Mouse (Mus musculus) brain, embryonic 14.5 days (tissue): ENCODE measurements around the gene Dapk3. TPM values are rescaled to one million over a fixed set of nuclear protein-coding genes. Genes with fewer than 3 reads are reported as not detected.
"Not testable (repeated sequence)": the region's sequence is repeated elsewhere in the genome, so short reads cannot be mapped to it uniquely, and the experiment has no call there.

Experiments used
- DNase-seq: peaks from one replicate; pipeline ENCODE4 v3.0.0-alpha.2; 2011; ENCODE audit warnings: low read depth
- CTCF ChIP-seq: fragments of 200-500 bp; IDR thresholded peaks from 2 replicates; pipeline ENCODE4 v1.5.1; 2012; ENCODE audit warnings: inconsistent platforms, mild to moderate bottlenecking, moderate library complexity, borderline replicate concordance; ENCODE audit not compliant: insufficient read depth, insufficient read length; ENCODE audit errors: extremely low read depth
- POLR2A ChIP-seq: fragments of 200-500 bp; IDR thresholded peaks from 2 replicates; pipeline ENCODE4 v1.6.1; 2012; ENCODE audit warnings: mild to moderate bottlenecking, inconsistent platforms, borderline replicate concordance; ENCODE audit not compliant: poor library complexity, insufficient read depth, insufficient read length, severe bottlenecking; ENCODE audit errors: extremely low read depth
- polyA plus RNA-seq: library from polyadenylated mRNA; depleted of rRNA; stranded (reverse); fragments of >200 nt; gene quantifications from 2 replicates; pipeline ENCODE4 v1.2.3, GENCODE M21; 2012

Dapk3 gene
- polyA plus RNA-seq, 1 experiment: 88.4 TPM

DNA sequence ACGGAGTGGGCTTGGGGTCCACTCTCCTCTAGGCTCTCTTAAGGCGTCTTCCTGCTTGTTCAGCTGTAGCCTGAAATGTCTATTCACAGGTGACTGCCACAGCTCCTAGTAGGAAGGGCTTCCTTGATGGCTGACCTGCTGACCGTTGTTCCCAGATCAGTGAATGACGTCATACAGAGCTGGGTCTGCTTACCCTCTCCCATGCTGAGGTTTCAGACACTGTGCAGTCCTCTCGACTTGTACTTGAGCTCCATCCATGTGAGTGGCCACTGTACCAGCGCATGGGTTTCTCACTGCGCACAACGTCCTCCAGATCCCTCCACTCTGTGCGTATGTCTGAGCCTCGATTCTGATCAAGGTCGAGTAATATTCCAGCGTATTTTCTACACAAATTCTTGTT is 30.2 kb upstream of the Dapk3 start:
- no peak for DNase-seq
- TF ChIP-seq POLR2A (no peak), CTCF (no peak)

DNA sequence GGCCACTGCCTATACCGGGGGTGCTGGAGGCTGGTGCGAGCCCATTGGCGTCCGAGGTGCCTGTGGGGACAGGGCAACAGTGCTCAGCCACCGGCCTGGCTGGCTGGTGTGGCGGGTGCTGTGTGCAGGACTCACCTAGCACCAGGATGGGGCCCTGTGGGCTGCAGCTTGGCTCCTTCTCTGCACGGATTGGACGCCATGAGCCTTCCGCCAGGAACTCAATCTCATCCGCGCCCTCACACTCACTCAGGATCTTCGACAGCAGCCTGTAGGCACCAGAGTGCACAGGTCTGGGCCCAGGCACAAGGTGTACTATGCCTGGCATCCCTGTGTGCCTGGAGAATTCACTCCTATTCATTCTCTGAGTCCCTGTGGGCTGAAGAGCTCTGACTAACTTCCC is 28.5 kb upstream of the Dapk3 start:
- no peak for DNase-seq
- TF ChIP-seq CTCF: no peak
- TF ChIP-seq POLR2A: no peak

DNA sequence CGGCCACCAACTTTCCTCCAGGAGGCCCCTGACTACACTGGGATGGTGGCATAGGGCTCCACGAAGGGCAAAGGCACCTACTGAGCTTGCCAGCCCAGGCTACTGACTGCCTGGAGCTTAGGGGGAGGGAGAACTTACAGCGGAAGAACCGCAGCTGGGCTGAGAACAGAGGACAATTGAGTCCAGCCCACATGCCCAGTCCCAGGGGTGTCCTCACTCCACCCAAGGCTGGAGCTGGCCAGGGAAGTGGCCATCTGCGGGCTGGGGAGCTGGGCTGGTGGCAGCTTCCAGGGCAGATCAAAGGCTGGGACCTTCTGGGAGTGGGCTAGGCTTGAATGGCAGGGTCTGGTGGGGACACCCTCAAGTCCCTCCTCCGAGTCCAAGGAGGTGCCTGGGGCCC is 28.1 kb upstream of the Dapk3 start:
- TF ChIP-seq CTCF (no peak), POLR2A (no peak)
- DNase-seq: no peak

DNA sequence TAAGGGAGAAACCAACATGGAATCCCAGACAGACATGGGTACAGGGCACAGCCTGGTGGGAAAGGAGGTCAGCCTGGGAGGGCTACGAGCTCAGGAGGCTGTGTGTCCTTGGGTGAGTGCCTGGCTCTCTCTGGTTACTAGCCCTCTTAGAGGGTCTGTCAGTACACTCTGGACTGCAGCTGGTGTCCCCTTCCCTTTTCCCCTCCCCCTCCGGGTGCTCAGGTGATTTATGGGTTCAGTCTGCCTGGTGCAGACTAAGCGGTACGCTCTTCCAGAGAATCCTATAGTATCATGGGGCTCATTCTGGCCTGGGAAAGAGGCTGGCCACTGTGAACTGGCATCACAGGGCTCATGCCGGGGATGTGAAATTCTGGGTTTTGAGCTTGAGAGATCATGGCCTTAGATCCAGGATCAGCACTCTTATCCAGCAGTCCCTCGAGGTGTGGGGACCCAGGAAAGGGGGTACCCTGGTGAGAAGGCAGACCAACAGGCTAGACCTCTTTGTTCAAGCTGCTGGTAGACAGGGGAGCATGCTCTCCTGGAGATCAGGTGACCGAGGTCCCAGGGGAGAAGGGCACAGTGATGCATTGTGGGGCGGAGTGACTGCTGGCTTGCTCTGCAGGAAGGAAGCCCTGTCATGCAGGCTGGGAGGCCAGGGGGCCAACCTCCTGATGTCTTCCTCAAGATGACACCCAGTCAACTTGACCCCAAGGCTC is 21.0 kb upstream of the Dapk3 start:
- TF ChIP-seq POLR2A (no peak), CTCF (no peak)
- DNase-seq: no peak

DNA sequence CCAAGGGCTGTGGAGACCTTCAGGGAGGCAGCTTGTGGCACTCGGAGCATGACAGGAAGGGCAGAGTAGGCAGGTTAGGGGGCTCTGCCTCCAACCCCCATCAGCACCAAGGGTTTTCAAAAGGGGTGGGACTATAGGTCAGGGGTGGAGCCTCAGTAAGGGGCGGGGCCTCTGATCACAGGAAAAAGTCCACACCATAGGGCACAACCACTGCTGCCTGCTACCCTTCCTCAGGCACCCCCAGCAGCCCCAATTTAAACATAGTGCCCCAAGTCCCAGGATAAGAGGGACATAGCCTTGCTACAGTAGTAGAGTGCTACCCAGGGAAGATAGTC is 20.5 kb upstream of the Dapk3 start:
- TF ChIP-seq CTCF (no peak), POLR2A (no peak)
- no peak for DNase-seq

DNA sequence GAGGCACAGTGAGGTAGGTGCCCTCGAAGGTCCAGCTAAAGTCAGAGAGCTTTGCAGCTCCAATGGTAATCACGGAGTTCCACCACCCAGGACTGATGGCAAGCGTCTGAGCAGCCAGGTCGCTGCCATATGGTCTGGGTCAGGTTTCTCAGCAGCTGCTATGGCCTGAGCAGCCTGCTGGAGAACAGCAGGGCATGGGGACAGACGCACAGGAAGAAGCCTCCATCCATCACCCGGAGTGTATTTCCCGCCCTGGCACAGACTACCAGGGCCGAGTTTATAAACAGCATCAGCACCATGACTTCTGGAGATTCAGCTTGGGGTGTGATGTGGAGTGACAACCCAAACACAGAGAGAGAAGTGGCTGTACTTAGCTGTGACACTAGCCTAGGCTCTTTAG is 17.7 kb upstream of the Dapk3 start:
- no peak for TF ChIP-seq CTCF
- TF ChIP-seq POLR2A: no peak
- DNase-seq: no peak

DNA sequence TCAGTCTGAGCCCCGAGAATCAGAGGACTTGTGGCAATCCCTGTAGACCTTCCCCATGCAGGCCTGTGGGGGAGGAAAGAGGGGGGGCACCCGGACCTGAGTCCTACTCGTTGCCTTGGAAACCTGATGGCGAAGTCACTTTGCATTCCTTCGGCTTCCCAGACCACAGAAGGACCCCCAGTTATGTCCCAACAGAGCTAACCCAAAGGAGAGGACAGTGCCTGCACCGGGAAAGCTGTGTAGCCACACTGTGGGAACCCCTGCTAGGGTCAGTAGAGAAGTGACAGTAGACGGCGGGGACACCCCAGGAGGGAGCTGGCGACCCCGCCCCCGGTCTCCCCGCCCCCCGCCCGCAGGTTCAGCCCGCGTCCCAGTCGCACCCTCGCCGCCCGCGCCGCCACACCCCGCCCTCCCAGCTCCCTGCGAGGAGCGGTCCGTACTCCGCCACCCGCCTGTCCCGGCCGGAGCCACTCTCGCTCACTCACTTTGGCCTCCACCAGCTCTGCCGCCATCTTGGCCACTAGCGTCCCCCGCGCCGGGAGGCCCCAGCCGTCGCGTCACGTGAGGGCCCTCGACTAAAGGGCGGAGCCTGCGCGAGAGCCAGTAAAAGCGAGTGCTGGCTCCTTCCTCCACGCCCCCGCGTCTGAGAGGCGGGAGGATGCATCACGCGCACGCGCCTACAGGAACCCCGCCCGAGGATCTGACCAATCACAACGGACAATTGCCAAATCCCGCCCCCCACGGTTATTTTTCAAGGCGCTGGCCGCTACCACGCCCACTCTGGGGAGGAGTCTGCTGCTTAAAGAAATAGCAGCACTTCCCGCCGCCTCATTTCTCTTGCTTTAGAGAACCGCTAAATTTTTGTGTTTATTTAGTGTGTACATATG is 15.4 kb upstream of the Dapk3 start, which contains the start of gene Pias4:
Gene Pias4 (minus strand): TSS at position 724 of the 887 bp plus-strand sequence.
- TF ChIP-seq POLR2A (peak; percentile 81; the same call in 1 of the 2 replicates), CTCF (no peak)
- peak; percentile 100 for DNase-seq

DNA sequence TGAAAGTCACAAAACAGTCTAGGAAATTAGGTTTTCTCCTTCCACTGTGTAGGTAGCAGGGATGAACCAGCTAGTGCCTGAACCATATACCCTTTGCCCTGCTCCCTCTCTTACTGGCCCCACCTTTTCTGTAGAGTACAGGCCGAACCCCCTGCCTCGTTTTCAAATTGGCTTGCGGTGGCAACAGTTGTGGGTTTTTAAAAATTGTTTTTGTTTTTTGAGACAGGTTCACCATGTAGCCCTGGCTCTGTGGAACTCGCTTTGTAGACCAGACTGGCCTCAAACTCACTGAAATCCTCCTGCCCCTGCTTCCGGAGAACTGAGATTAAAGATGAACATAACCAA is 14.7 kb upstream of the Dapk3 start:
- no peak for DNase-seq

DNA sequence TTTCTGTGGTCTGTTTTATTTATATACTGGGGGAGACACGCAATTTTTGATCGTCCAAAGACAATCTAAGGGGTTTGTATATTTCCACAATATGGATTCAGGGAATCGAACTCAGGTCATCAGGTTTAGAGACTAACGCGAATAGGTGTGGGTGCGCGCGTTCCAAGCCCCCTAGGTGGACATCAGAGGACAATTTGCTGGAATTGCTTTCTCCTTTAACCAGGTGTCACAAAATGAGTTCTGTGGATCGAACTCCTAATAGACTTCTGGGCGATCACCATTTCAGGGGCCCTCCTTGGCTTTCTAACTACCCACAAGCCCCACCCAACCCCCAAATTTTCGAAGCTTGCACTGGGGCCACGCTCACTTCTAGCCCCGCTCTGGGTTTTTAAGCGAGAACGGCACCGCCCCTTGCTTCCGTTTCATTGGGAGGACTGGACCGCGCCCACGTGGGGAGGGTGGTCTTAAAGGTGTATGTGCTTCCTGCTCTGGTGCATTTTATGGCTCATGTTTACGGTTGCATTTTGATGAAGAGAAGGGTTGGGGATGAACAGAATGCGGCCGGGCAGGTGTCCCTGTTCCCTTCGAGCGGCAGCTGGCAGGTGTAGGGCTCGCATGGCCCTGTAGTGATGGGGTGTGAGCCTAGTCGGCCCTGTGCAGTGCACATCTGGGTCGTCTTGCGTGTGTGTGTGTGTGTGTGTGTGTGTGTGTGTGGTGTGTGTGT is 14.1 kb upstream of the Dapk3 start:
- peak; percentile 90 for DNase-seq
- TF ChIP-seq POLR2A (0 out of 2 replicates have a peak, but pooled peaks have one; percentile 6), CTCF (no peak)

More for the DNA sequence above, 14.7 kb upstream of the Dapk3 start:
- TF ChIP-seq POLR2A (no peak), CTCF (no peak)

DNA sequence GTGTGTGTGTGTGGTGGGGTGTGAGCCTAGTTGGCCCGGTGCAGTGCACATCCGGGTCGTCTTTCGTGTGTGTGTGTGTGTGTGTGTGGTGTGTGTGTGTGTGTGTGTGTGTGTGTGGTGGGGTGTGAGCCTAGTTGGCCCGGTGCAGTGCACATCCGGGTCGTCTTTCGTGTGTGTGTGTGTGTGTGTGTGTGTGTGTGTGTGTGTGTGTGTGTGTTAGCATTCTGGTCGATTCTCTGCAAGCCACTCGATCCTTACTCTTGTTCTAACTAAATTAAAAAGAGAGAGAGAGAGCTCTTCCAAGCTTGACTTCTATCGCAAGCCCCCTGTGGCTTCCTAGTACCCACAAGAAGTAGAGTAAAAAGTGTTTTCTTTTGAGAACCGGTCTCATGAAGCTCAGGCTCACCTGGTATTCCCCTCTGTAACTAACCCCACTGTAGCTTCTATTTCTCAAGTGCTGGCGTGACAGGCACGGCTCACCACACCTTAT is 13.3 kb upstream of the Dapk3 start:
- not testable (repeated sequence) for DNase-seq

DNA sequence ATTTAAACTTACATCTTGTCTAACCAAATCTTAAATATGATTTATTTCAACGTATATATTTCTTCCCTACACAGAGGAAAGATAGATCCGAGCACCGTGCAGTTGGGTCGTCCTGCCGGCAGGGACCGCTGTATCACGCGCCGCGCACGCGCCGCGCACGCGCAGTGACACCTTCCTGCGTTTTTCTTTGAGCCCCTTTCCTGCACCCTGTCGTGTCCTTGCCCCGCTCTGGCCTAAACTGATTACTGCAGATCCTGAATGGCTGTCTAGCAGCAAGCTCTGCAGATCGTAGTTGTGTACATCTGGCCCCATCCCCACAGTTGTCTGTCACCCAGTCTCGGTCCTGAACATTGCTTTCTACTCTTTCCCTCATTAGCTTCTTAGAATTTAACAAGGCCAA is 9.7 kb upstream of the Dapk3 start:
- TF ChIP-seq CTCF (peak; percentile 91), POLR2A (no peak)
- peak; percentile 92 for DNase-seq
